24 mouse cellular contexts compared by ENCODE assay signal in the genomic region with DNA sequence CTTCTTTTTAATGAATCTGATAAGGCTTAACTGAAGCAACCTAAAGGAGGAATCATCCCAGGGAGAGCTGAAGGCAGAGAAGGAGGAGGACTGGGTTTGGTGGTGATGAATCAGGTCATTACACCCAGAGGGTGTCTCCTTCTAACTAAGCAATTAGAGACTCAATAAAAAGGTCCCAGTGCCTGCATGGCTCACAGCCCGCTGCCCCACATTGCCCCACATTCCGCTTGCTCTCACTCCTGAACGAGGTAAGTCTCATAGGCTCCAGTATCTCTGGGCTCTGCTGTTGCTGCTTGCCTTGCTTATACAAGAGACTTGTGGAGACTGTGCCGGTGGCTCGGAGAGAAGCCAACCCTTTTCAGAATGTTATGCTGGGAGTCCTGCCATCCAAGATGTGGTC. TPM values are rescaled to one million over a fixed set of nuclear protein-coding genes. Genes with fewer than 3 reads are reported as not detected.
DNase-seq lines count a peak whose midpoint lies in the region; ATAC-seq and TF ChIP-seq lines count a peak whose summit lies in the region.
"Had no signal": no experiment of that assay in that cellular context is flagged by ENCODE, and none has a peak within 500 bp of the region (broad histone marks: within the 10 kb centered on the region; RNA-seq: fewer than 3 reads in every experiment).

A gene (plus strand): TSS at position 194 of the 400 bp plus-strand sequence.

- H3K36me3 ChIP-seq in lung, postnatal 0 days (ENCODE audit: insufficient read depth, low read length), result no peaks in the 10 kb centered on the region
- no peaks in the 10 kb centered on the region for H3K36me3 ChIP-seq in kidney, embryonic 15.5 days
- H3K36me3 ChIP-seq in neural tube, embryonic 15.5 days, result no peaks in the 10 kb centered on the region
- H3K36me3 ChIP-seq: embryonic facial prominence, embryonic 13.5 days; heart, embryonic 15.5 days; limb, embryonic 15.5 days; midbrain, embryonic 10.5 days; neural tube, embryonic 13.5 days had no signal

- no peak for TF ChIP-seq CTCF in lung, postnatal 0 days (IDR thresholded peaks at IDR 0.05)

- H3K4me3 ChIP-seq in lung, postnatal 0 days (ENCODE audit: low read depth, low read length), result no peak within 1 kb of the TSS
- no peak within 1 kb of the TSS for H3K4me3 ChIP-seq in kidney, embryonic 15.5 days (replicated peaks)
- H3K4me3 ChIP-seq in neural tube, embryonic 15.5 days (replicated peaks), result no peak within 1 kb of the TSS
- H3K4me3 ChIP-seq: embryonic facial prominence, embryonic 13.5 days; heart, adult 2 months; heart, embryonic 15.5 days; limb, embryonic 15.5 days; midbrain, embryonic 10.5 days; neural tube, embryonic 13.5 days had no signal

- 66% methylated on average over 5 of the region's 5 CpGs for WGBS in lung, postnatal 0 days
- 15% methylated on average over 5 of the region's 5 CpGs for WGBS in kidney, embryonic 15.5 days
- WGBS in neural tube, embryonic 15.5 days, result 35% methylated on average over 5 of the region's 5 CpGs

- peak within 1 kb of the TSS; percentile 49 for H3K27ac ChIP-seq in lung, postnatal 0 days (ENCODE audit: low read length)
- H3K27ac ChIP-seq in kidney, embryonic 15.5 days, result no peak within 1 kb of the TSS
- H3K27ac ChIP-seq in neural tube, embryonic 15.5 days (replicated peaks), result no peak within 1 kb of the TSS
- H3K27ac ChIP-seq: embryonic facial prominence, embryonic 13.5 days; heart, adult 2 months; heart, embryonic 15.5 days; limb, embryonic 15.5 days; midbrain, embryonic 10.5 days; neural tube, embryonic 13.5 days had no signal

- no peak within 1 kb of the TSS for H3K4me2 ChIP-seq in lung, postnatal 0 days (replicated peaks; ENCODE audit: low read depth, low read length)
- no peak within 1 kb of the TSS for H3K4me2 ChIP-seq in kidney, embryonic 15.5 days
- no peak within 1 kb of the TSS for H3K4me2 ChIP-seq in neural tube, embryonic 15.5 days
- H3K4me2 ChIP-seq: embryonic facial prominence, embryonic 13.5 days; heart, embryonic 15.5 days; limb, embryonic 15.5 days; neural tube, embryonic 13.5 days had no signal

- ATAC-seq in lung, postnatal 0 days, result no peak
- ATAC-seq in kidney, embryonic 15.5 days (replicated peaks; ENCODE audit: low FRiP score), result peak; percentile 84
- no peak for ATAC-seq in neural tube, embryonic 15.5 days (ENCODE audit: low FRiP score)
- ATAC-seq: forebrain, embryonic 14.5 days; liver, postnatal 0 days had no signal

- H3K9me3 ChIP-seq in lung, postnatal 0 days (ENCODE audit: low read length), result no peaks in the 10 kb centered on the region
- no peaks in the 10 kb centered on the region for H3K9me3 ChIP-seq in kidney, embryonic 15.5 days (replicated peaks)
- H3K9me3 ChIP-seq in neural tube, embryonic 15.5 days (replicated peaks), result no peaks in the 10 kb centered on the region
- H3K9me3 ChIP-seq: embryonic facial prominence, embryonic 13.5 days; heart, embryonic 15.5 days; limb, embryonic 15.5 days; midbrain, embryonic 10.5 days; neural tube, embryonic 13.5 days had no signal

- no peak within 1 kb of the TSS for H3K9ac ChIP-seq in lung, postnatal 0 days (replicated peaks; ENCODE audit: low read depth)
- no peak within 1 kb of the TSS for H3K9ac ChIP-seq in kidney, embryonic 15.5 days
- H3K9ac ChIP-seq in neural tube, embryonic 15.5 days (replicated peaks), result no peak within 1 kb of the TSS
- H3K9ac ChIP-seq: embryonic facial prominence, embryonic 13.5 days; heart, embryonic 15.5 days; limb, embryonic 15.5 days; liver, postnatal 0 days; neural tube, embryonic 13.5 days had no signal

- H3K4me1 ChIP-seq in lung, postnatal 0 days (ENCODE audit: insufficient read depth, low read depth, low read length), result no peaks in the 10 kb centered on the region
- 0 out of 2 replicates have a peak, but pooled peaks cover 7% of the 10 kb centered on the region for H3K4me1 ChIP-seq in kidney, embryonic 15.5 days
- H3K4me1 ChIP-seq in neural tube, embryonic 15.5 days, result no peaks in the 10 kb centered on the region
- H3K4me1 ChIP-seq: embryonic facial prominence, embryonic 13.5 days; heart, embryonic 15.5 days; limb, embryonic 15.5 days; midbrain, embryonic 10.5 days; neural tube, embryonic 13.5 days had no signal

- DNase-seq in cerebellum, adult 8-10 months, result peak; percentile 0
- no peak for DNase-seq in cerebellum, postnatal 36 days
- DNase-seq in lung, postnatal 0 days (ENCODE audit: low spot score), result no peak
- DNase-seq in lung, postnatal 25 days (ENCODE audit: low spot score), result no peak
- peak; percentile 6 for DNase-seq in retina, embryonic 14.5 days (ENCODE audit: low spot score)
- DNase-seq in spleen, postnatal 10 days (ENCODE audit: low spot score in 2 of 2), result no peak
- DNase-seq: cerebellum, postnatal 10 days; gastrocnemius, postnatal 10 days; heart, adult 2 months; heart, postnatal 4 days; liver, postnatal 0 days; lung, postnatal 36 days; right cerebral cortex, postnatal 14 days had no signal

- TF ChIP-seq EP300 in lung, postnatal 0 days (IDR thresholded peaks at IDR 0.05), result no peak

- no peaks in the 10 kb centered on the region for H3K27me3 ChIP-seq in lung, postnatal 0 days (replicated peaks; ENCODE audit: insufficient read depth, low read length)
- H3K27me3 ChIP-seq in kidney, embryonic 15.5 days, result no peaks in the 10 kb centered on the region
- no peaks in the 10 kb centered on the region for H3K27me3 ChIP-seq in neural tube, embryonic 15.5 days (replicated peaks)
- H3K27me3 ChIP-seq: embryonic facial prominence, embryonic 13.5 days; heart, embryonic 15.5 days; limb, embryonic 15.5 days; neural tube, embryonic 13.5 days had no signal

RNA-seq across cellular contexts. Expression of the gene that starts here (rescaled TPM):
- polyA plus RNA-seq in lung, postnatal 0 days (2015; fragmentation: Nextera tagmentation; extraction: Ambion mirVana), result not detected in 2 replicates
- 0.15 and 0.38 TPM in 2 replicates for polyA plus RNA-seq in kidney, embryonic 15.5 days (2015; fragmentation: Nextera tagmentation; extraction: Ambion mirVana)
- not detected in 2 replicates for polyA plus RNA-seq in neural tube, embryonic 15.5 days (2015; fragmentation: Nextera tagmentation; extraction: Ambion mirVana)
- polyA plus RNA-seq: embryonic facial prominence, embryonic 13.5 days; forebrain, embryonic 14.5 days; heart, adult 2 months; heart, embryonic 15.5 days; limb, embryonic 15.5 days; liver, postnatal 0 days; midbrain, embryonic 10.5 days; neural tube, embryonic 13.5 days; spleen, adult 2 months; stomach, embryonic 16.5 days; thymus, postnatal 0 days had no signal

Comparison
In these comparisons a context has a peak if more than half of its experiments do, and no peak if none do; other contexts are left out.
1. DNase-seq: peak in cerebellum, adult 8-10 months (single experiment) and retina, embryonic 14.5 days (single experiment); none in cerebellum, postnatal 36 days (0 of 2), lung, postnatal 0 days (single experiment), lung, postnatal 25 days (single experiment) and spleen, postnatal 10 days (0 of 2).
2. Peak in ATAC-seq in kidney, embryonic 15.5 days; RNA of the gene not detected or under 1 TPM.